Mouse (Mus musculus): Measurements from ENCODE around the gene Tmem80.

- no peak for TF ChIP-seq CTCF (IDR thresholded peaks at IDR 0.05; ENCODE audit: extremely low read depth, insufficient read length, insufficient replicate concordance, low read depth, low read length)
- TF ChIP-seq POLR2A (IDR thresholded peaks at IDR 0.05; ENCODE audit: low read depth, low read length): no peak
These were observed 37.5 kb downstream of the Tmem80 start for GRCm38 (mm10) chr7:141365049-141365445.

All from small intestine, adult 2 months (tissue).